Mouse (Mus musculus) macrophage (primary cell): ENCODE measurements around the gene Prkcz. TPM values are rescaled to one million over a fixed set of nuclear protein-coding genes. Genes with fewer than 3 reads are reported as not detected.

Experiments used
- H3K27ac ChIP-seq: fragments of 350-480 bp; formaldehyde crosslinking; 2 replicates; pipeline ENCODE4 v1.9.0; 2021
- H3K36me3 ChIP-seq: fragments of 350-480 bp; formaldehyde crosslinking; 2 replicates; pipeline ENCODE4 v1.9.0; 2021; ENCODE audit errors: inconsistent target
- H3K4me3 ChIP-seq: fragments of 350-480 bp; formaldehyde crosslinking; 2 replicates; pipeline ENCODE4 v1.9.0; 2021; ENCODE audit errors: inconsistent target
- H3K79me2 ChIP-seq: fragments of 350-480 bp; formaldehyde crosslinking; 2 replicates; pipeline ENCODE4 v1.9.0; 2021; ENCODE audit errors: inconsistent target
- WGBS: methylation state at CpG from one replicate; pipeline ENCODE4 v1.1.7; 2026; ENCODE audit warnings: inconsistent platforms; ENCODE audit not compliant: missing documents; 5-methylcytosine and 5-hydroxymethylcytosine counted together
- polyA plus RNA-seq: library from polyadenylated mRNA; stranded (reverse); fragments of 250-400 nt; gene quantifications from 3 replicates; pipeline ENCODE4 v1.2.4, GENCODE M21; 2018; ENCODE audit warnings: inconsistent platforms
- total RNA-seq, 78 experiments: library from RNA; depleted of rRNA; stranded (reverse); fragments of 250-400 nt; gene quantifications; 1 replicate in 9 of 78; 2 replicates in 24 of 78; 3 replicates in 43 of 78; 4 replicates in 2 of 78; pipeline ENCODE4 v1.2.4; 2018; ENCODE audit warnings: inconsistent platforms in 56 of 78

The Prkcz gene
- total RNA-seq (2018; cell fraction: chromatin; rRNA removed): under 1 TPM in 1 of 26 experiments, not detected in 25; 0.60 TPM
- under 1 TPM in 2 of 26 experiments, not detected in 24; 0.10 to 0.17 TPM for total RNA-seq (2018; cell fraction: cytosol; rRNA removed)
- total RNA-seq (2018; cell fraction: nucleus; rRNA removed): not detected
- not detected in 3 replicates for polyA plus RNA-seq

- H3K27ac ChIP-seq: no peak within 1 kb of the TSS
- 2% methylated on average over 51 of the region's 51 CpGs for WGBS
- no peaks in the 10 kb centered on the region for H3K36me3 ChIP-seq
- H3K4me3 ChIP-seq: no peak within 1 kb of the TSS
- no peaks in the 10 kb centered on the region for H3K79me2 ChIP-seq
Observed at GRCm38 (mm10) chr4:155361303-155361791, at the start of gene Prkcz. TSS of gene Prkcz (minus strand) at chr4:155361361.

GRCm38 (mm10) chr4:155409058-155409776 is 48.1 kb upstream of the Prkcz start, which contains the start of gene Cfap74:
TSS of gene Cfap74 (plus strand) at chr4:155409190.
- WGBS: 4% methylated on average over 35 of the region's 35 CpGs
- no peak within 1 kb of the TSS for H3K27ac ChIP-seq
- no peaks in the 10 kb centered on the region for H3K36me3 ChIP-seq
- no peak within 1 kb of the TSS for H3K4me3 ChIP-seq
- H3K79me2 ChIP-seq: no peaks in the 10 kb centered on the region

GRCm38 (mm10) chr4:155408695-155409057 is 47.5 kb upstream of the Prkcz start:
- WGBS: 8% methylated on average over 8 of the region's 8 CpGs

DNA sequence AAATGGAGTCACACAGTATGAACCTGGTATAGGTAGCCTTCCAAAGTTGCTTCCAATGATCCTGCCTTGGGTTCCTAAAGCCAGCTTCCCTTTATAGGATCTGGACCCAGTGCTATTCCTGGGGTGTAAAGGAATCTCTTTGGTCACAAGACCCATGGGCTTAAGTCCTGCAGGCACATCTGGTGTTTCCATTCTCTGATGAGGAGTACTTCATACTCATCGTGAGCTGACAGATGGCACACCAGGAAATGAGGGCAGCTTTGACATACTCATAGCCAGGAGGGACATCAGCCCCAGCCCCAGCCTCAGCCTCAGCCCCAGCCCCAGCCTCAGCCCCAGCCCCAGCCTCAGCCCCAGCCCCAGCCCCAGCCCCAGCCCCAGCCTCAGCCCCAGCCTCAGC is 41.3 kb upstream of the Prkcz start:
- Histone ChIP-seq H3K79me2 (no peaks in the 10 kb centered on the region), H3K27ac (no peak overlapping the region), H3K4me3 (no peak overlapping the region), H3K36me3 (no peaks in the 10 kb centered on the region)
- 67% methylated on average over 1 of the region's 1 CpGs for WGBS

More at GRCm38 (mm10) chr4:155408695-155409057, 47.5 kb upstream of the Prkcz start:
- Histone ChIP-seq H3K27ac (no peak overlapping the region), H3K36me3 (no peaks in the 10 kb centered on the region), H3K4me3 (no peak overlapping the region), H3K79me2 (no peaks in the 10 kb centered on the region)

DNA sequence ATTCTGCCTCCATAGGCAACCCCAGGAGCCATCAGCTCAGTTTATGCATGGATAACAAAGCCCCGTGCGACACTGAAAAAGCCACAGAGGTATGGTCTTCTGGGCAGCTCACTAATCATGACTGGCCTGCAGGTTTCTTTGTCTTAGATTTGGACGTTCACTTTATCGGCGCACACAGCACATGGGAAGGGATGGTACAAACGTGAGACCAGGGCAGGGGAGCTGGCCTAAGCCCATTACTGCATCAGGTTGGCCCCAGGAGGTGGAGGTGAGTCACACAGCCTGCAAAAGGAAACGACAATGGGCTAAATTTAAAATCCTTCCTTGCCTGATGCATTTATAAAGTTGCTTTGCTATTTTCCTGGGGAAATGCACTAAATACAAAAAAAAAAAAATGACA is 40.0 kb upstream of the Prkcz start:
- H3K27ac ChIP-seq: no peak overlapping the region
- WGBS: 86% methylated on average over 7 of the region's 7 CpGs
- no peaks in the 10 kb centered on the region for H3K36me3 ChIP-seq
- H3K4me3 ChIP-seq: no peak overlapping the region
- no peaks in the 10 kb centered on the region for H3K79me2 ChIP-seq

GRCm38 (mm10) chr4:155398222-155398540 is 37.0 kb upstream of the Prkcz start:
- no peak overlapping the region for H3K27ac ChIP-seq
- no peak overlapping the region for H3K4me3 ChIP-seq
- no peaks in the 10 kb centered on the region for H3K36me3 ChIP-seq
- WGBS: 7% methylated on average over 9 of the region's 9 CpGs
- no peaks in the 10 kb centered on the region for H3K79me2 ChIP-seq

GRCm38 (mm10) chr4:155397511-155398221 is 36.5 kb upstream of the Prkcz start, which contains the start of gene Gabrd:
TSS of gene Gabrd (minus strand) at chr4:155398112.
- Histone ChIP-seq H3K36me3 (no peaks in the 10 kb centered on the region), H3K79me2 (no peaks in the 10 kb centered on the region), H3K27ac (no peak within 1 kb of the TSS), H3K4me3 (no peak within 1 kb of the TSS)
- WGBS: 2% methylated on average over 41 of the region's 57 CpGs

GRCm38 (mm10) chr4:155396751-155397150 is 35.6 kb upstream of the Prkcz start:
- H3K79me2 ChIP-seq: no peaks in the 10 kb centered on the region
- WGBS: 92% methylated on average over 4 of the region's 4 CpGs
- no peak overlapping the region for H3K27ac ChIP-seq
- no peak overlapping the region for H3K4me3 ChIP-seq
- no peaks in the 10 kb centered on the region for H3K36me3 ChIP-seq

- Histone ChIP-seq H3K79me2 (no peaks in the 10 kb centered on the region), H3K27ac (no peak overlapping the region), H3K36me3 (no peaks in the 10 kb centered on the region), H3K4me3 (no peak overlapping the region)
- WGBS: 81% methylated on average over 5 of the region's 5 CpGs
Observed at GRCm38 (mm10) chr4:155395471-155395870, 34.3 kb upstream of the Prkcz start.

DNA sequence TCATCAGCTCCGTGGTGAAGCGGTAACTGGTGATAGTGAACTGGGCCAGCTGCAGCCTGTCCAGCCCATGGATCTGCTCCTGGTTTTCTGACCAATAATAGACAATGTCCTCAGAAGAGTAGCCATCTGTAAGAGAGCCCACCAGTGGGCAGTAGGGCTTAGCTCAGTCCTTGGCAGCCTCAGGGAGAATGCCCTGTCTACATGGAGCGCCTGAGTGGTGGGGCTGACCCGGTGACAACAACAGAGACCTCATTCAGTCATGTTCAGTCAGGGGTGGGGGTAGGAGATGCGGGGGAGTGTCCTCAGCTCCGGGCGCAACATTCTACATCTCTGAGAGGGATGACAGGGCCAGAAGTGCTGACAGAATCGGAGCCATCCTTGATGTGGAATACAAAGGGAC is 26.0 kb upstream of the Prkcz start:
- no peak overlapping the region for H3K27ac ChIP-seq
- 86% methylated on average over 8 of the region's 8 CpGs for WGBS
- H3K4me3 ChIP-seq: no peak overlapping the region
- no peaks in the 10 kb centered on the region for H3K79me2 ChIP-seq
- H3K36me3 ChIP-seq: no peaks in the 10 kb centered on the region

- Histone ChIP-seq H3K79me2 (no peaks in the 10 kb centered on the region), H3K27ac (no peak overlapping the region), H3K36me3 (no peaks in the 10 kb centered on the region), H3K4me3 (no peak overlapping the region)
- 79% methylated on average over 4 of the region's 4 CpGs for WGBS
Observed at GRCm38 (mm10) chr4:155383326-155383725, 22.2 kb upstream of the Prkcz start.

- Histone ChIP-seq H3K27ac (no peak overlapping the region), H3K36me3 (no peaks in the 10 kb centered on the region), H3K79me2 (no peaks in the 10 kb centered on the region), H3K4me3 (no peak overlapping the region)
- 40% methylated on average over 9 of the region's 9 CpGs for WGBS
Observed at GRCm38 (mm10) chr4:155382752-155383151, 21.6 kb upstream of the Prkcz start.

DNA sequence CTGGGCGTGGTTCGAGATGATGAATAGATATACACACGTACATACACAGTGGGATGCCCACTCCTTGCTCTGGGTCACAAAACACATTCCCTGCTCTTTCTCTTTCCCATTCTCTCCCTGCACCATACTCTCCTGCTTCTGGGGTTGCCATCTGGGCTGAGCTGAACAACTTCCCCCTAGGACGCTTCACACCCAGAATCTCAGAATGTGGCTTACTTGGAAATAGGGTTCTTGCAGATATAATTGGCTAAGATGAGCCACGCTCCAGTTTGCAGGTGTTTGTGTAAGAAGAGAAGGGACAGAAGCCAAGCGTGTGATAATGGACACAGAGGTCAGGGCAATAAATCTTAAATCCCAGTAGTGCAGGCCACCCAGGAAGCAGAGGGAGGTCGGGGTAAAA is 20.8 kb upstream of the Prkcz start:
- Histone ChIP-seq H3K36me3 (no peaks in the 10 kb centered on the region), H3K27ac (no peak overlapping the region), H3K4me3 (no peak overlapping the region), H3K79me2 (no peaks in the 10 kb centered on the region)
- WGBS: 55% methylated on average over 7 of the region's 7 CpGs

- Histone ChIP-seq H3K36me3 (no peaks in the 10 kb centered on the region), H3K79me2 (no peaks in the 10 kb centered on the region), H3K27ac (no peak overlapping the region), H3K4me3 (no peak overlapping the region)
- WGBS: 83% methylated on average over 5 of the region's 5 CpGs
Observed at GRCm38 (mm10) chr4:155371797-155372735, 10.9 kb upstream of the Prkcz start.
